Mouse (Mus musculus) liver, postnatal 0 days (tissue): ENCODE results near the gene Susd4.

Experiments
- CTCF ChIP-seq: sonication (generic); IDR thresholded peaks from 2 replicates; pipeline ENCODE4 v1.5.1; 2016; ENCODE audit warnings: antibody characterized with exemption, low read depth
- EP300 ChIP-seq: IDR thresholded peaks from 2 replicates; pipeline ENCODE4 v1.6.1; 2016; ENCODE audit warnings: antibody characterized with exemption, low read depth, mild to moderate bottlenecking

GRCm38 (mm10) chr1:182817106-182817505 lies 53.4 kb downstream of the Susd4 start:
- TF ChIP-seq CTCF (no peak), EP300 (no peak)
